27 mouse cellular contexts compared by ENCODE assay signal in genomic region chr2:40402418-40402817, GRCm38 (mm10).
A peak's percentile ranks its signal among the peaks of the same experiment; 100 is the strongest.
DNase-seq lines count a peak whose midpoint lies in the region; ATAC-seq and TF ChIP-seq lines count a peak whose summit lies in the region.
"Had no signal": no experiment of that assay in that cellular context is flagged by ENCODE, and none has a peak within 500 bp of the region (broad histone marks: within the 10 kb centered on the region; RNA-seq: fewer than 3 reads in every experiment).

No protein-coding gene starts in this region.

- H3K9ac ChIP-seq in forebrain, embryonic 16.5 days (replicated peaks; ENCODE audit: low read depth, low read length) = no peak overlapping the region
- H3K9ac ChIP-seq in forebrain, embryonic 11.5 days (ENCODE audit: low read length) = no peak overlapping the region
- no peak overlapping the region for H3K9ac ChIP-seq in midbrain, embryonic 13.5 days (replicated peaks)
- H3K9ac ChIP-seq: embryonic facial prominence, embryonic 13.5 days; heart, embryonic 13.5 days; hindbrain, embryonic 15.5 days had no signal

- DNase-seq in forebrain, embryonic 11.5 days (ENCODE audit: low spot score) = no peak
- peak; percentile 4 for DNase-seq in brain, adult 2 months (ENCODE audit: low read depth, low spot score)
- peak; percentile 50 for DNase-seq in brain, embryonic 14.5 days (ENCODE audit: low read depth)
- no peak for DNase-seq in adipocyte (ENCODE audit: low spot score)
- DNase-seq: adrenal gland, adult 8-10 months; adrenal gland, postnatal 25 days; cerebellum, adult 11-12 months; cerebellum, adult 8-10 months; cerebellum, postnatal 10 days; cerebellum, postnatal 36 days; embryo, embryonic 11 days; gastrocnemius, postnatal 10 days; gastrocnemius, postnatal 36 days; heart, adult 2 months; heart, postnatal 14 days; heart, postnatal 4 days; kidney, adult 2 months had no signal

- H3K9me3 ChIP-seq in forebrain, embryonic 16.5 days (ENCODE audit: control insufficient read depth, low read length) = peaks cover 2% of the 10 kb centered on the region; the same call in 1 of the 2 replicates
- no peaks in the 10 kb centered on the region for H3K9me3 ChIP-seq in forebrain, embryonic 11.5 days (ENCODE audit: control insufficient read depth, low read length)
- H3K9me3 ChIP-seq in midbrain, embryonic 13.5 days = peaks cover 5% of the 10 kb centered on the region
- H3K9me3 ChIP-seq: heart, embryonic 10.5 days; hindbrain, embryonic 15.5 days had no signal

- no peak for TF ChIP-seq CTCF in brain, embryonic 14.5 days (IDR thresholded peaks at IDR 0.05; ENCODE audit: borderline replicate concordance, extremely low read depth, insufficient read depth, insufficient read length)

- H3K4me2 ChIP-seq in forebrain, embryonic 16.5 days (ENCODE audit: low read length) = no peak overlapping the region
- no peak overlapping the region for H3K4me2 ChIP-seq in forebrain, embryonic 11.5 days (ENCODE audit: low read depth, low read length, severe bottlenecking)
- H3K4me2 ChIP-seq in midbrain, embryonic 13.5 days (replicated peaks) = no peak overlapping the region
- H3K4me2 ChIP-seq: embryonic facial prominence, embryonic 13.5 days; heart, embryonic 13.5 days; hindbrain, embryonic 15.5 days had no signal

- TF ChIP-seq POLR2A in brain, embryonic 14.5 days (IDR thresholded peaks at IDR 0.05; ENCODE audit: borderline replicate concordance, extremely low read depth, insufficient read depth, insufficient read length, poor library complexity, severe bottlenecking) = no peak

- peak; percentile 77 for ATAC-seq in forebrain, embryonic 16.5 days
- ATAC-seq in forebrain, embryonic 11.5 days (replicated peaks; ENCODE audit: low FRiP score) = no peak
- no peak for ATAC-seq in midbrain, embryonic 13.5 days
- ATAC-seq: CD4-positive, CD25-positive, alpha-beta regulatory T cell, adult 4 months; intestine, postnatal 0 days had no signal

- WGBS in forebrain, embryonic 16.5 days = 72% methylated on average over 2 of the region's 2 CpGs
- 88% methylated on average over 2 of the region's 2 CpGs for WGBS in forebrain, embryonic 11.5 days
- 92% methylated on average over 2 of the region's 2 CpGs for WGBS in midbrain, embryonic 13.5 days

- no peak overlapping the region for H3K4me3 ChIP-seq in forebrain, embryonic 16.5 days (replicated peaks; ENCODE audit: low read length)
- H3K4me3 ChIP-seq in forebrain, embryonic 11.5 days (ENCODE audit: low read depth, low read length) = no peak overlapping the region
- H3K4me3 ChIP-seq in midbrain, embryonic 13.5 days (replicated peaks) = no peak overlapping the region
- H3K4me3 ChIP-seq: embryonic facial prominence, embryonic 10.5 days; embryonic facial prominence, embryonic 13.5 days; erythroblast, embryonic 14.5 days; heart, adult 2 months; heart, embryonic 10.5 days; heart, embryonic 13.5 days; hindbrain, embryonic 15.5 days had no signal

- H3K27me3 ChIP-seq in forebrain, embryonic 16.5 days (replicated peaks; ENCODE audit: control insufficient read depth, insufficient read depth, low read length) = no peaks in the 10 kb centered on the region
- no peaks in the 10 kb centered on the region for H3K27me3 ChIP-seq in forebrain, embryonic 11.5 days (ENCODE audit: control insufficient read depth, insufficient read depth, low read length)
- H3K27me3 ChIP-seq in midbrain, embryonic 13.5 days = no peaks in the 10 kb centered on the region
- H3K27me3 ChIP-seq: embryonic facial prominence, embryonic 13.5 days; heart, embryonic 13.5 days; hindbrain, embryonic 15.5 days had no signal

- H3K36me3 ChIP-seq in forebrain, embryonic 16.5 days (ENCODE audit: control insufficient read depth, insufficient read depth) = no peaks in the 10 kb centered on the region
- H3K36me3 ChIP-seq in forebrain, embryonic 11.5 days (ENCODE audit: control insufficient read depth, insufficient read depth, low read length) = no peaks in the 10 kb centered on the region
- no peaks in the 10 kb centered on the region for H3K36me3 ChIP-seq in midbrain, embryonic 13.5 days
- H3K36me3 ChIP-seq: embryonic facial prominence, embryonic 10.5 days; embryonic facial prominence, embryonic 13.5 days; heart, embryonic 10.5 days; heart, embryonic 13.5 days; hindbrain, embryonic 15.5 days had no signal

- H3K4me1 ChIP-seq in forebrain, embryonic 16.5 days (replicated peaks; ENCODE audit: control insufficient read depth, insufficient read depth, low read length) = no peaks in the 10 kb centered on the region
- no peaks in the 10 kb centered on the region for H3K4me1 ChIP-seq in forebrain, embryonic 11.5 days (replicated peaks; ENCODE audit: control insufficient read depth, insufficient read depth, low read length)
- H3K4me1 ChIP-seq in midbrain, embryonic 13.5 days (replicated peaks) = no peaks in the 10 kb centered on the region
- H3K4me1 ChIP-seq: embryonic facial prominence, embryonic 10.5 days; embryonic facial prominence, embryonic 13.5 days; heart, embryonic 10.5 days; heart, embryonic 13.5 days; hindbrain, embryonic 15.5 days had no signal

- H3K27ac ChIP-seq in forebrain, embryonic 16.5 days (ENCODE audit: low read length) = no peak overlapping the region
- H3K27ac ChIP-seq in forebrain, embryonic 11.5 days (ENCODE audit: low read depth, low read length) = no peak overlapping the region
- no peak overlapping the region for H3K27ac ChIP-seq in midbrain, embryonic 13.5 days
- H3K27ac ChIP-seq: embryonic facial prominence, embryonic 10.5 days; embryonic facial prominence, embryonic 13.5 days; heart, adult 2 months; heart, embryonic 10.5 days; heart, embryonic 13.5 days; hindbrain, embryonic 15.5 days had no signal

Comparison
In these comparisons a context has a peak if more than half of its experiments do, and no peak if none do; other contexts are left out.
1. DNase-seq: peak in brain, adult 2 months (single experiment) and brain, embryonic 14.5 days (single experiment); none in forebrain, embryonic 11.5 days (single experiment) and adipocyte (single experiment).